Mouse (Mus musculus): ENCODE measurements around the gene Romo1. TPM values are rescaled to one million over a fixed set of nuclear protein-coding genes. Genes with fewer than 3 reads are reported as not detected.
A peak's percentile ranks its signal among the peaks of the same experiment; 100 is the strongest.

Gene Romo1
- polyA plus RNA-seq, 1 experiment from 2014 or later = 376 TPM

DNA sequence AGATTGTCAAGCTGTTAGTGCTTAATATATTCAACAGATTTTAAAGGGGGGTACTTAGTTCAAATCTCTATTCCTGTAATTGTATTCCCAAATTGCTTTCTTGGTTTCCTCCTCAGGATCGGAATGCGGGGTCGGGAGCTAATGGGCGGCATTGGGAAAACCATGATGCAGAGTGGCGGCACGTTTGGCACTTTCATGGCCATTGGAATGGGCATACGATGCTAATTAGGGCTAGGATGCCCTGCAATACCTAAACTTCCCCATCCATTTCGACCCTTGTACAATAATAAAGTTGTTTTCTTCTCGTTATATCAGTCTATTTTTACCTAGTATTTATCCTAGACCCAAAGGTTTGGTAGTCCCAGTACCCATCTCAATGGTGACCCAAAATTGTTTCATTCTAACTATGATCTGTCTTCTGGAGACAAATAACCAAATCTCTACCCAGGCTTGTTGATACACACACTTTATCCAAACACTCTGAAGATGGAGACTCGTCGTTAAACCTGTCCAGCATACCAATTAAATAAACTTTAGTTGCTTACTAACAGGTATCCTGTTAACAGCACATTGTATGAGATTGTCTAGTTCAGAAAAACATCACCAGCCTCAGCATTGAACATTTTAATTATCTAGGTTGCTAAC lies 1.8 kb downstream of the Romo1 start:
- H3K9ac ChIP-seq = no peak overlapping the region
- H3K4me2 ChIP-seq = peak overlapping the region; percentile 86
- ATAC-seq (ENCODE audit: insufficient read depth, low FRiP score, low read depth) = no peak
- H3K9me3 ChIP-seq = no peaks in the 10 kb centered on the region
- no peak overlapping the region; the same call in 1 of the 2 replicates for H3K4me3 ChIP-seq (replicated peaks)
- H3K27ac ChIP-seq = no peak overlapping the region
- peaks cover 5% of the 10 kb centered on the region; the same call in 1 of the 2 replicates for H3K4me1 ChIP-seq
- 56% methylated on average over 11 of the region's 11 CpGs for WGBS
- peaks cover 30% of the 10 kb centered on the region for H3K36me3 ChIP-seq
- no peaks in the 10 kb centered on the region for H3K27me3 ChIP-seq (replicated peaks)

DNA sequence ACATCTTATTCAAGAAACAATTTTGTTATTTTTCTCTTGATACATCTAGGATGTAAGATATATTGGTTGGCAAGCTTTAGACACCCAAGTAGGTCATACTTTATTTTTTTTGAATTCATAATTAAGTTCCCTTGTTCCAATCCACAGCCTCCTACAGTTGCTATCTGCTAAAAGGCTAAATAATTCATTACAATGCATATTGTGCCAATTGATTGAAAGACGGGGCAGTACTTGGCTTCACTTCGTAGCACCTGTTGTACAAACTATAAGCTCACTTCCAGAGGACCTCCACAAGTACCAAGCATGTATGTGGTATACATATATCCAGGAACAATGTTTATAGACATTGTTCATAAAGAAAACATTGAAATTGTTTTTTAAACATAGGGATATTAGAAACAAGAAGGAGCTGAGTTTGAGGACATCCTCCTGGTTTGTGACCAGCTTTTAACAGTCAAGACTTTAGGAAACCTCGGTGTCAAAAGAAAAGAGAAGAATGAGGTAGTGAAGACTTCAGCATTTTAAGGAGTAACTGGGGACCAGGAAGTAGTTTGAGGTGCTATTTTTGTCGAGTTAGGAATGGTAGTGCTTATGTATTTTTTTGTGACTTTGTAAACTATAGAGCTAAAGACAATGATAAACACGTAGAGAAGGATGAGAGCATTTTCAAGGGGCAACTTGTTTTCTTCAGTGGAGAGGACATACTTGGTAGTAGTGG lies 2.6 kb downstream of the Romo1 start:
- Histone ChIP-seq H3K27ac (no peak overlapping the region), H3K4me3 (replicated peaks) (no peak overlapping the region), H3K36me3 (peaks cover 28% of the 10 kb centered on the region), H3K9me3 (no peaks in the 10 kb centered on the region), H3K4me2 (no peak overlapping the region), H3K27me3 (replicated peaks) (no peaks in the 10 kb centered on the region), H3K9ac (no peak overlapping the region), H3K4me1 (peaks cover 5% of the 10 kb centered on the region; the same call in 1 of the 2 replicates)
- ATAC-seq (ENCODE audit: insufficient read depth, low FRiP score, low read depth) = no peak
- WGBS = 65% methylated on average over 5 of the region's 5 CpGs

- Histone ChIP-seq H3K4me3 (replicated peaks) (no peak overlapping the region), H3K9ac (no peak overlapping the region), H3K4me2 (no peak overlapping the region), H3K27me3 (replicated peaks) (no peaks in the 10 kb centered on the region), H3K27ac (no peak overlapping the region), H3K9me3 (no peaks in the 10 kb centered on the region), H3K36me3 (peaks cover 27% of the 10 kb centered on the region), H3K4me1 (peaks cover 5% of the 10 kb centered on the region; the same call in 1 of the 2 replicates)
- ATAC-seq (ENCODE audit: insufficient read depth, low FRiP score, low read depth) = no peak
- 84% methylated on average over 3 of the region's 3 CpGs for WGBS
Observed at GRCm38 (mm10) chr2:156147316-156147915, 3.6 kb downstream of the Romo1 start.

- no peak overlapping the region for H3K9ac ChIP-seq
- no peaks in the 10 kb centered on the region for H3K27me3 ChIP-seq (replicated peaks)
- ATAC-seq (ENCODE audit: insufficient read depth, low FRiP score, low read depth) = no peak
- no peak overlapping the region for H3K4me3 ChIP-seq (replicated peaks)
- H3K4me2 ChIP-seq = no peak overlapping the region
- H3K36me3 ChIP-seq = peaks cover 39% of the 10 kb centered on the region
- no peaks in the 10 kb centered on the region for H3K4me1 ChIP-seq
- no peak overlapping the region for H3K27ac ChIP-seq
- H3K9me3 ChIP-seq = no peaks in the 10 kb centered on the region
Observed at GRCm38 (mm10) chr2:156151538-156151937, 7.7 kb downstream of the Romo1 start.

DNA sequence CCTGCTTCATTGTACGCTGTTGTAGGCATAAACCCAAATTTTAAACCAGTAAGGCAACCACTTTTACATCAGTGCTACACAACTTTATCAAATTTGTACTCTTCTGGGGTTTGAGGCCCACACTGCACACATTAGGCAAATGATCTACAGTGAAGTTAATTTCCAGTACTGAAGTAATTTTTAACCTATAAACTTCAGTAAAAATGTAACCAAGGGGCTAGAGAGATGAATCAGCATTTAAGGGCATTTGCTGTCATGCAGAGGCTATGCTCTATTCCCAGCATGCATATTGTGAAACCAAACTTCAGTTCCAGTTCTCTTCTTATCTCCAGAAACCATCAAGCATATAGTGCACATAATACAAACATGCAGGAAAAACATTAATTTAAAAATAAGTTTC lies 21.6 kb downstream of the Romo1 start:
- Histone ChIP-seq H3K4me2 (no peak overlapping the region), H3K27me3 (replicated peaks) (no peaks in the 10 kb centered on the region), H3K36me3 (peaks cover 47% of the 10 kb centered on the region), H3K9ac (no peak overlapping the region), H3K4me3 (replicated peaks) (no peak overlapping the region), H3K9me3 (no peaks in the 10 kb centered on the region), H3K4me1 (no peaks in the 10 kb centered on the region), H3K27ac (no peak overlapping the region)
- WGBS = 93% methylated on average over 1 of the region's 1 CpGs
- no peak for ATAC-seq (ENCODE audit: insufficient read depth, low FRiP score, low read depth)

GRCm38 (mm10) chr2:156166557-156166956 lies 22.7 kb downstream of the Romo1 start:
- H3K4me2 ChIP-seq = no peak overlapping the region
- no peak for ATAC-seq (ENCODE audit: insufficient read depth, low FRiP score, low read depth)
- H3K4me3 ChIP-seq (replicated peaks) = no peak overlapping the region
- H3K27me3 ChIP-seq (replicated peaks) = no peaks in the 10 kb centered on the region
- no peaks in the 10 kb centered on the region for H3K9me3 ChIP-seq
- WGBS = 93% methylated on average over 5 of the region's 5 CpGs
- H3K9ac ChIP-seq = no peak overlapping the region
- no peaks in the 10 kb centered on the region for H3K4me1 ChIP-seq
- H3K27ac ChIP-seq = no peak overlapping the region
- peaks cover 47% of the 10 kb centered on the region for H3K36me3 ChIP-seq

- no peaks in the 10 kb centered on the region for H3K9me3 ChIP-seq
- no peaks in the 10 kb centered on the region for H3K27me3 ChIP-seq (replicated peaks)
- peaks cover 22% of the 10 kb centered on the region for H3K4me1 ChIP-seq
- 0 out of 2 replicates have a peak overlapping the region, but pooled peaks have one; percentile 2 for H3K4me2 ChIP-seq
- no peak for ATAC-seq (ENCODE audit: insufficient read depth, low FRiP score, low read depth)
- no peak overlapping the region for H3K4me3 ChIP-seq (replicated peaks)
- 75% methylated on average over 6 of the region's 6 CpGs for WGBS
- no peak overlapping the region for H3K9ac ChIP-seq
- H3K27ac ChIP-seq = no peak overlapping the region
- H3K36me3 ChIP-seq = peaks cover 14% of the 10 kb centered on the region; the same call in 1 of the 2 replicates
Observed at GRCm38 (mm10) chr2:156177079-156177478, 33.2 kb downstream of the Romo1 start.

GRCm38 (mm10) chr2:156177651-156178050 lies 33.8 kb downstream of the Romo1 start:
- no peak overlapping the region for H3K9ac ChIP-seq
- 75% methylated on average over 7 of the region's 7 CpGs for WGBS
- H3K4me2 ChIP-seq = peak overlapping the region; percentile 71
- H3K9me3 ChIP-seq = no peaks in the 10 kb centered on the region
- peaks cover 13% of the 10 kb centered on the region; the same call in 1 of the 2 replicates for H3K36me3 ChIP-seq
- H3K27me3 ChIP-seq (replicated peaks) = no peaks in the 10 kb centered on the region
- ATAC-seq (ENCODE audit: insufficient read depth, low FRiP score, low read depth) = no peak
- peak overlapping the region; percentile 12 for H3K4me3 ChIP-seq (replicated peaks)
- peaks cover 22% of the 10 kb centered on the region for H3K4me1 ChIP-seq
- H3K27ac ChIP-seq = no peak overlapping the region

GRCm38 (mm10) chr2:156179046-156179795 lies 35.4 kb downstream of the Romo1 start:
- Histone ChIP-seq H3K4me1 (peaks cover 22% of the 10 kb centered on the region), H3K27me3 (replicated peaks) (no peaks in the 10 kb centered on the region), H3K4me2 (peak overlapping the region; percentile 71), H3K4me3 (replicated peaks) (peak overlapping the region; percentile 78), H3K9me3 (no peaks in the 10 kb centered on the region), H3K9ac (peak overlapping the region; percentile 99), H3K27ac (peak overlapping the region; percentile 90), H3K36me3 (peaks cover 7% of the 10 kb centered on the region; the same call in 1 of the 2 replicates)
- WGBS = under 1% methylated on average over 47 of the region's 47 CpGs
- ATAC-seq (ENCODE audit: insufficient read depth, low FRiP score, low read depth) = peak; percentile 47

DNA sequence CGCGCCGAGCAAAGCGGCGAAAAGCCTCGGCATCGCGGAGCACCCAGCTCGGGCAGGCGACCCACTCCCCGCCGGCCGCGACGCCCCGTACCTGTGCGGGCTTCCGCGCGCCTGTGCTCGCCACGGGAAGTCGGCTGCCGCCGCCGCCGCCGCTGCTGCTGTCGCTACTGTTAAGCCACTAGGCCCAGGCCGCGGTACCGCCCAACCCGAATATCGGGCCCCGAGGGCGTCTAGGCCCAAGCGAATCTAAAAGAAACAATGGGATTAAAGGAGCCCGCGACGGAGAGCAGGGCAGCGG lies 35.9 kb downstream of the Romo1 start:
- WGBS = 0% methylated on average over 26 of the region's 41 CpGs
- H3K36me3 ChIP-seq = peaks cover 5% of the 10 kb centered on the region; the same call in 1 of the 2 replicates
- H3K27me3 ChIP-seq (replicated peaks) = no peaks in the 10 kb centered on the region
- peak overlapping the region; percentile 90 for H3K27ac ChIP-seq
- no peaks in the 10 kb centered on the region for H3K9me3 ChIP-seq
- no peak overlapping the region for H3K4me2 ChIP-seq
- peaks cover 22% of the 10 kb centered on the region for H3K4me1 ChIP-seq
- H3K9ac ChIP-seq = peak overlapping the region; percentile 99
- ATAC-seq (ENCODE audit: insufficient read depth, low FRiP score, low read depth) = peak; percentile 24
- H3K4me3 ChIP-seq (replicated peaks) = peak overlapping the region; percentile 78

DNA sequence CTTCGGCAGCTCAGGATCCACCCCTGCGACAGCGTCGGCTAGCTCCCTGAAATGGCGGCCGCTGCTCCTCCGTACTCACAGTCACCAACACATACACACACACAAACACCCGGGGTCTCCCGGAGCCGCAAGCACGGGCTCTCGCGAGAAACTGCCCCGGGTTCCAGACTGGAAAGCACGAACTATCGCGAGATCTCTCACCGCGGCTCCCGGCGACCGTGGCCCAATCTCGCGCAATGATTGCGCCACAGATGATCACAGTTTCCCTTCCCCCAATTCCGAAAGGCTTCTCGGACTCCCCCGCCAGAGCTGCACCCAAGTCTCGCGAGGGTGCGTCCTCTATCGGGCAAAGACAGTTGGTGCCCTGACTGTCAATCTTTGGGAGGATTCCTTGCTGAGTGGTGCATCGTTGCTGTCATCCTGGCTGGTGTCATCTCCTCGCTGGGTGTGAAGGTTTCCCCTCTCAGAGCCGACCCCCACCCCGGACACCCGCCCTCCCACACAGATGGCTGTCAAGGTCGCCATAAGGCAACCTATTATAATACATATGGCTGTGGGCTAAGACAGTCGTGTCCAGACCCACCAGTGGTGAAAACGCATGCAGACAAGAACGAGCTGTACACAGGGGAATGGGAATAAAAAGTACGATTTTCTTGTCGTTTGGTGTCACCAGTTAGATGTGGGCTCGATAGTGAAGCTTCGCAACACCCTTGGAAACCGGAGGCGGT lies 36.4 kb downstream of the Romo1 start, which contains the start of gene Rbm39:
Rbm39 (minus strand) TSS at position 145 of the 728 bp plus-strand sequence.
- peaks cover 5% of the 10 kb centered on the region; the same call in 1 of the 2 replicates for H3K36me3 ChIP-seq
- peak within 1 kb of the TSS; percentile 71 for H3K4me2 ChIP-seq
- no peaks in the 10 kb centered on the region for H3K27me3 ChIP-seq (replicated peaks)
- peak; percentile 96 for ATAC-seq (ENCODE audit: insufficient read depth, low FRiP score, low read depth)
- H3K4me3 ChIP-seq (replicated peaks) = peak within 1 kb of the TSS; percentile 78
- H3K9me3 ChIP-seq = no peaks in the 10 kb centered on the region
- peaks cover 22% of the 10 kb centered on the region for H3K4me1 ChIP-seq
- WGBS = under 1% methylated on average over 47 of the region's 47 CpGs
- H3K9ac ChIP-seq = peak within 1 kb of the TSS; percentile 99
- peak within 1 kb of the TSS; percentile 92 for H3K27ac ChIP-seq

All from stomach, embryonic 15.5 days (tissue).